Mouse (Mus musculus) megakaryocyte, embryonic 14.5 days (primary cell): Measurements from ENCODE around the gene Fgg.

Source experiments
- FLI1 ChIP-seq: IDR thresholded peaks from 2 replicates; pipeline ENCODE4 v1.6.1; 2012; ENCODE audit warnings: low read length, inconsistent platforms, mixed read lengths
- GATA1 ChIP-seq: IDR thresholded peaks from 3 replicates; pipeline ENCODE4 v1.6.1; 2012; ENCODE audit warnings: mixed read lengths, low read length, inconsistent platforms, borderline replicate concordance

DNA sequence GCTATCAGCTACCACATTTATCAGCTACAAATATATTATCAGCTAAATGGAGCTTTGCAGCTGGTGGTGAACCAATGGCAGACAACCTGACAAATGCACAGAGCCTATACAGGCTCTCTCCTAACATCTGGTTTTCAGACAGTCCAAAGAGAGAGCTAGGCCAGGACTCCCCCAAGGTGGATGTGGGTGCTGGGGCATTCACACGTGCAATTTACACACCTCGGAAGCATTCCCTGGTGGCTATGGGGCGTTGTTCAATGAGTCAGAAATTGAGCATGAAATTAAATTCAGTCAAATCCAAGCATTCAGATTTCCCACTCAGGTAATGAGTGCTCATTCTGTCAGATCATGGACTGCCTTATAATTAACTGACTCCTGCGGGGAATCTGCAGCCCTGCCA lies 4.0 kb downstream of the Fgg start:
- TF ChIP-seq GATA1 (no peak), FLI1 (no peak)
